ENCODE assay signal across 27 mouse cellular contexts in the genomic region with DNA sequence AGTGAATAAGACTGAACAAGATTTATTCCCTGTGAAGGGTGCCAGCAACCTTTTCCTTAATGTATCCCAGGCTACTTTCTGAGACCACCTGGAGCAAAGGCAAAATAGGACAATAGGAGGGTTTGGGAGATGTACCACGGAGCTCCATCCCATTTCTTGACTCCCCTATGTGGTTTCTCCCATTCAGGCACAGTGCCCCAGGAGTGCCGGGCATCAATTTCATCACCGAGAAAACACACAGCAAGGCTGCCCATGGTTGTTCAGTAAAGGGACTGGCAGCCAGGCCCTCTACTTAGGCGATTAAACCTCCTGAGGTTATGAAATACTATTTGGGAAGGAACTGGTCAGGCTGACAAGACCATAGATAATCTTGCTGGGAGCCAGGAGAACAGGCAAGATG.
"Had no signal": no experiment of that assay in that cellular context is flagged by ENCODE, and none has a peak within 500 bp of the region (broad histone marks: within the 10 kb centered on the region; RNA-seq: fewer than 3 reads in every experiment).

No protein-coding gene starts in this region.

- H3K9ac ChIP-seq: embryonic facial prominence, embryonic 12.5 days; embryonic facial prominence, embryonic 13.5 days; embryonic facial prominence, embryonic 15.5 days; forebrain, embryonic 12.5 days; forebrain, embryonic 13.5 days; forebrain, embryonic 15.5 days; forebrain, postnatal 0 days had no signal

- H3K4me1 ChIP-seq: embryonic facial prominence, embryonic 10.5 days; embryonic facial prominence, embryonic 12.5 days; embryonic facial prominence, embryonic 13.5 days; embryonic facial prominence, embryonic 15.5 days; forebrain, embryonic 10.5 days; forebrain, embryonic 12.5 days; forebrain, embryonic 13.5 days; forebrain, embryonic 15.5 days had no signal

- H3K27me3 ChIP-seq: embryonic facial prominence, embryonic 12.5 days; embryonic facial prominence, embryonic 13.5 days; embryonic facial prominence, embryonic 15.5 days; forebrain, embryonic 12.5 days; forebrain, embryonic 13.5 days; forebrain, embryonic 15.5 days had no signal

- H3K4me3 ChIP-seq: embryonic facial prominence, embryonic 10.5 days; embryonic facial prominence, embryonic 12.5 days; embryonic facial prominence, embryonic 13.5 days; embryonic facial prominence, embryonic 15.5 days; erythroblast, embryonic 14.5 days; forebrain, embryonic 10.5 days; forebrain, embryonic 12.5 days; forebrain, embryonic 13.5 days; forebrain, embryonic 15.5 days; gastrocnemius, adult 2 months; heart, adult 2 months had no signal

- H3K27ac ChIP-seq: embryonic facial prominence, embryonic 10.5 days; embryonic facial prominence, embryonic 12.5 days; embryonic facial prominence, embryonic 13.5 days; embryonic facial prominence, embryonic 15.5 days; forebrain, embryonic 10.5 days; forebrain, embryonic 12.5 days; forebrain, embryonic 13.5 days; forebrain, embryonic 15.5 days; gastrocnemius, adult 2 months; heart, adult 2 months had no signal

- H3K4me2 ChIP-seq: embryonic facial prominence, embryonic 12.5 days; embryonic facial prominence, embryonic 13.5 days; embryonic facial prominence, embryonic 15.5 days; forebrain, embryonic 12.5 days; forebrain, embryonic 13.5 days; forebrain, embryonic 15.5 days had no signal

- DNase-seq: cerebellum, adult 2 months; cerebellum, adult 8-10 months; cerebellum, adult 9-10 months; cerebellum, adult 9-11 months; cerebellum, postnatal 10 days; cerebellum, postnatal 14 days; cerebellum, postnatal 25 days; cerebellum, postnatal 36 days; embryo, embryonic 11 days; forebrain, postnatal 0 days; gastrocnemius, adult 2 months; gastrocnemius, postnatal 10 days; gastrocnemius, postnatal 14 days; gastrocnemius, postnatal 25 days; gastrocnemius, postnatal 36 days; heart, adult 2 months had no signal

- H3K36me3 ChIP-seq: embryonic facial prominence, embryonic 10.5 days; embryonic facial prominence, embryonic 12.5 days; embryonic facial prominence, embryonic 13.5 days; embryonic facial prominence, embryonic 15.5 days; forebrain, embryonic 10.5 days; forebrain, embryonic 12.5 days; forebrain, embryonic 15.5 days had no signal

- ATAC-seq: forebrain, embryonic 13.5 days; forebrain, embryonic 14.5 days; forebrain, embryonic 15.5 days; forebrain, embryonic 16.5 days; forebrain, postnatal 0 days had no signal

- H3K9me3 ChIP-seq: embryonic facial prominence, embryonic 10.5 days; embryonic facial prominence, embryonic 12.5 days; embryonic facial prominence, embryonic 13.5 days; embryonic facial prominence, embryonic 15.5 days; forebrain, embryonic 10.5 days; forebrain, embryonic 12.5 days; forebrain, embryonic 13.5 days; forebrain, embryonic 15.5 days had no signal
